Mouse (Mus musculus) right cerebral cortex, postnatal 10 days (tissue): ENCODE measurements around the gene Plcb4.

Experiments
- DNase-seq, 2 experiments: peaks; one replicate each; pipeline ENCODE4 v3.0.0; 2021; ENCODE audit warnings: low spot score in 2 of 2

The Plcb4 gene

DNA sequence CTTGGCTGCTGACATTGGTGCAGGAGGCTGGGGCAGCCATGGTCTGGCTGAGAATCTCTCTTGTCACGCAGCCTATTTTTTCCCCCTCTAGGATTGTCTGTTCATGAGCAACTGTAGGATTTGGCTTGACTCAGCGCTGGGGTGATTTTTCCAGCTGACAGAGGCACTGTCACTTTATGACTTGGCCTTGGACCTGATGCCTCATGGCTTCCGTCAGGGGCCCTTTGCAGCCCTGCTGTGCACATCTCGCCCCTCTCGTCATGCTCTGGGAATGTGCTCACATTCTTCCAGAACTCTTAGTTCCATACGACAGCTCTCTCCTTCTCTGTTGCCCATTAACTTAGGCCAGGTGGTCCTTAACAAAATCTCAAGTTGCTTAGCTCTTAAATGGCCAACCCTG lies 152.0 kb downstream of the Plcb4 start:
- DNase-seq = no peak

DNA sequence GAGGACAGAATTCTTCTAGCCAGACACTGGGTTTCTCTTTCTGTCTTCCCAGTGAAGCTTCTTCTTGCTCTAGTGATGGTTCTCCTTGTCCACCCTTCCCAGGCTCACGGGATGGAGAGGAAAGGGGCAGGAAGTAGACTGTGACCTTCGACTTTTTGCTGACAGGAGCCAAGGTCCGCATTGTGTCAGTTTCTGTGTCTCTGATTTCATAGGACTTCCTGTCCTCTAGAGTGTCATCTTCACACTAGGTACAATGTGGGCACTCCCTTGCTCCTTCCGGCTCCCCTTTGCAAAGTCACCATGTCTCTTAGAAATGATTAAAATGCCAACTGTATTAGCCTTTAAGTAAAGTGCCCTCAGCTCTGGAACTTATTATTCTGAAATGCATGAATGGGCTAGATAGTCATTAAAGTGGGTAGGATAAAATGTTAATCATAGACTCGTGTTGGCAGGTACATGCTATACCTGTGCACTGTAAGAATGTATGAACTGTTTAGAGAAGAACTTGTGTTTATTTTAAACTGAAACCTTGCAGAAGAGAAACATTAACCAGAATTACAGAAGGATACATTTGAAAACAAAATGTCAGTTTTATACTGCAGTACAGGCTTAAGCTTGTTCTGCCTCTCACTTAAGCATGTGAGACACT lies 152.8 kb downstream of the Plcb4 start:
- DNase-seq = no peak

DNA sequence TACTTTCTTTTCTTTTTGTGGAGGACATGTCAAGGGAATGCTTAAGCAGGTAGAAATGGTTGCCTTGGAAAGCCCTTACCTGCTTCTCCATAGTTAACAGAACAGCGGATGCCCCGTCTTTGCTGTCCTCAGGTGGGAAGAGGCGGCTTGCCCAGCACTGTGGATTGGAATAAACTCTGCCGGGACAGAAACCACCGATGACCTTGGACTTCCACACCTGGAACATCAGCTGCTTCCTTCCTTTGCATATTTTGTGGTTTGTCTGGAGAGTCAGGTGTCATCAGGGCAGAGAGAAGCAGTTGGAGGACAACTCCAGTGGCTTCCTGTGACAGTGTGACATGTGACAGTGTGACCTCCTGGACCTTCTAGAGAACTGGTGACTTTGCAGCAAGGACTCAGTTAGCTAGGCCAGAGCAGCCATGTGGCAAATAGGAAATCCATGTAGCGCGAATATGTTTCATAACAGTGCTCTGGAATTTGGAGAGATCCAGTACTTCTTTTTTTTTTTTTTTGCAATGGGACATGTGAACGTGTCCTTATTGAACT lies 154.0 kb downstream of the Plcb4 start:
- no peak for DNase-seq

DNA sequence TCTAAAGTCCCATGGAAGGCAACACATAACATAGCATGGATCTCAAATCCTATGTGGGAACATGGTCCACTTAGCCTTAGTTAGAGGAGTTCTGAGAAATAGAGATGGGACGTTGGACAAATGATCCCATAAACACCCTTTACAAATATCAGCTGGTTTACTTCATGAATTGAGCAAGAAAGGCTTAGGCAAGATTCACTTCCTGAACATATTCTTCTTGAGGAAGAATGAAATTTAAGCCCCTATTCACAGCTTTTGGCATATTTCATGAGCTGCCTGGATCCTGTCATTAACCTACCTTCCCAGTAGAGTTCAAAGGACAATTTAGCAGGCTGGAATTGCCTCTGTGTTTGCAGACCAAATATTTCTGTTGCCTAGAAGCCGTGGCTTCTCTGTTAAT lies 161.9 kb downstream of the Plcb4 start:
- DNase-seq = no peak

DNA sequence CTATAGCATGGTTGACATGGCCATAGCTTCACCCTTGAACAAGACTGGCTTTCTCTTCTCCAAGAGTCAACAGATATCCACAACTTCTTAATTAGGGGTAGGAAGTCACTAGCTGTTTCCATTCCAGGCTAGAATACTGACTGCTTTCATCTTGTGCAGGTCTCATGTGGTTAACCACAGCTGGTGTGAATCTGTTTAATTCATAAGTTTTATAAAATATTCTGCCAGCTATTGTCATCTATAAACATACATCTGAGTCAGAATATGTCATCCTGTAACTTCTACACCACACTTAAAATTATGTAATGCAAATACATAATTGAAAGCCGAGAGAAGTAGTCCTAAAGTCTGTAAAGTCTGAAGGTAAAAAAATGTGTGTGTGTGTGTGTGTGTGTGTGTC lies 164.9 kb downstream of the Plcb4 start:
- DNase-seq = no peak

DNA sequence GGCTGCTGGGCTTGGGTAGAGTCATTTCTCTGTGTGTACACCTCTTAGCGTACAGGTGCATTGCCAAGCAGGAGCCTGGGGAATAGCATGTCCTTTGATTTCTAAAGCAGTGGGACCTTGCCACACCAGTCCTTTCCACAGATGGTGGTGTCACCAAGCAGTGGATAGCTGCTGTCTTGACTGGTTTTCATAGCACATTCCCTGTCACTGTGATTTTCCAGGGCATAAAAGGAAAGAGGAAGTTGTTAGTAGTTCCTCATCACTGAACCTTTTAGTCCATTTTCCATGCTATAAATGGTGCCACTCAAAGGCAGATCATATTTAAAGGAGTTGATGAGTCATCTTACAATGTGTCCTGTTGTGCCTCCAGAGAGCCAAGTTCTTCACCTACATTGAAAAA lies 165.9 kb downstream of the Plcb4 start:
- no peak for DNase-seq

DNA sequence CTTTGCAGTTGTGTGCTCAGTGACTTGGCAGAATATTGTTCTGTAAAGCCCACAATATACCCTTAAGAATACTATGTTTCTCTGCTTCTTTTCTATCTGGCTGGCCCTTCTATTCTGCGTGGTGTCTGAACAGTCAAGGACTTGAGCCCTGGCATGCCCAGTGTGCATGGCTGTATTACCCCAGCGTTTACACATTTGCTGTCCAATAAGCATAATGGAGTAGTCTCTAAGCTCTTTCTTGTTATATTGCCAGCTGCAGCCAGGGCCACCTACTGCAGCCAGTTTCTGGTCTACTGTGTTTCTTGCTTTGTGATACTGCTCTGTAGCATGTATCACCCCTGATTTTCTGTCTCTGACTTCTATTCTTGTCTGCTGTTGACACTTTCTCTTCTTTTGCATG lies 166.8 kb downstream of the Plcb4 start:
- no peak for DNase-seq

DNA sequence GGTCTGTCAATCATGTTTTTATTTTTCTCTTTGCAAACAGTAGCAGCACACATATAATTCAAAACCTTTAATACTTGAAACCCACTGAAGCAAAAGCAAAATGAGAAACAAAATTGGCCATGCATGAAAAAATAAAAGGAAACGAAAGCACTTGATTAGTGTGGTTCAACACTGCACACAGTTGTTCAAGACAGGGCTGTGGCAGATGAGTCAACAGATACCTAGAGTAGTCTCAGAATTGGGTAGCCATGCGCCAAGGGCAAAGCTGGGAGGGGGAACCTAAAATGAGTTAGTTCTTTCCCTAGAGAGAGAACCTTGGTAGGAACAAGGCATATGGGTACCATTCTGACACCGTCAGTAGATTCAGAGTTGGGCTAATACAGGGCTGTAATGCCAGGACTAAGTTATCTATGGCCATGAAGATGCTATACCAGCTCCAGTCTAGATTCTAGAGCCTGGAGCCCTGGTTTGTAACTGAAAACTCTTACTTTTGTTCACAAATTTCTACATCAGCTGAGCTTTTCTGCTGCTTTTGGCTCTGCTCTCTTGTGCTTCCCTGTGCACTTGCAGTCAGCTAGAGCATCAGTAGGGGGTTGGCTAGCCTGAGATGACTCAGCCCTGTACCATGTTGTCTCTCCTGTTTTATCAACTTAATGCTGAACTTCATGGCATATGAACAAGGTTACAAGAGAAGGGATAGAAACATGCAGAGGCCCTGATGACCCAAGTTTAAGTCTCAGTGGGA lies 168.0 kb downstream of the Plcb4 start:
- DNase-seq = no peak

DNA sequence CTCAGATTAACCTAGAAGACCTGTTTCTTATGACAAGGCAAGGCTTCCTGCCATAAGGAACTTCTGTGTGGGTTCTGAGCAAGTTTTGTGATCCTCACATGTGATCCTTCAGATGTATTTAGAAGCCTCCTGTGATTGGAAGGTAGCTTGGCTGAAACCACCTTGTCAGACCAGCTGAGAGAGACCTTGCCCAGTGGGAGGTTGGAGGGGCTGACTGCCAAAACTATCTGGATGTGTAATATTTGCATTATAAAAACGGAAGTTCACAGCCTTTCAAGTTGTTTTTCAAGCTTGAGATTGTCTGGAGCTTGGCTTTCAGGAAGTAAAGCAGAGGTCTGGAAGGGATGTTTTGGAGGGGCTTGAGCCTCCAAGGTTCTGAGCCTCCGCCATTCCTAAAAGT lies 169.6 kb downstream of the Plcb4 start:
- no peak for DNase-seq

DNA sequence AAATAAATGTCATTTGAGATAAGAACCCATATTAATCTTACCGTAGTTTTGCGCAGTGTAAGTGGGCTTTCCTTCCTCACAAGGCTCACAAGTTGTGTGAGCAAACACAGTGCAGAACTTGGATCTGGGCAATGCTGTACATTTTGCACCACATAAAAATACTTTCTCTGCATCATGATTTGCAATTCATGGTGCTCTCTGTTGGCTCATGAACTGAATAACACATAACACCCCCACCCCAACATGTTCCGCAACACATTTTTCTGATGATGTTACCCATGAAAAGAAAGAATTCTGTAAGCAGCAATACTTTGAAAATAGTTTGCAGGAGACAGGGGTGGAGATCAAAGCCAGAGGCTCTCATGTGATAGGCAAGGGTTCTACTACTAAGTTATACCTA lies 174.9 kb downstream of the Plcb4 start:
- DNase-seq = no peak

DNA sequence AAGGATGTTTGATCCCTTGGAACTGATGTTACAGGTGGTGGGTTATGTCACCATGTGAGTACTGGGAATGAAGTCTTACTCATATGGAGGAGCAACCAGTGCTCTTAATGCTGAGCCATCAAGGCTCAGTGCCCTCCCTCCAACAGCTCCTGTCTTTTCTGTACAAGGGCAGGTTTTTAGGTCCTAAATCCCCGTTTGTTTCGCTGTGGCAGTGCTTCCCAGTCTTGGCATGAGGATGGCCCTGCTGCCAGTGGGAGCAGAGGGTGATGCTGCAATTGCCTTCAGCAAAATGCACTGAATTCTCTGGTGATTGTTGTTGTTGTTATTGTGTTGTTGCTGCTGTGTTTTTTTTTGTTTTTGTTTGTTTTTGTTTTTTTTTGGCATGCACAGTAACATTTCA lies 175.6 kb downstream of the Plcb4 start:
- no peak for DNase-seq

DNA sequence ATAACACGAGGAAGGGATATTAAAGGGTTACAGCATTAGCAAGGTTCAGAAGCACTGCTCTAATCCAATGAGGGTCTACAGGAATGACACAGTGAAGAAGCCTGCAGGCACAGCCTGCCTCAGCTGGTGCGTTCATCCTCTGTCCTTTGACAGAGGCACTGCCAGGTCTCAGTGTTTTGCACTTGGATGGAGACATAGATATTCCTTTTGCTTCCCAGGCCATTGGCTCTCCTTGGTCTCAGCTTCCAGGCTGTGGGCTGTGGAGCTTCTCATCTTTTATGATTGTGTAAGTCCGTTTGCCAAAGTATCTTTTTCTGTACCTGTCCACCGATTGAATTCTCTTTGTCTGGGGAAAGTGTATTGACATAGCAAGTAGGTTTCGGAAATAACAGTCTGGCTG lies 177.1 kb downstream of the Plcb4 start:
- DNase-seq = no peak

DNA sequence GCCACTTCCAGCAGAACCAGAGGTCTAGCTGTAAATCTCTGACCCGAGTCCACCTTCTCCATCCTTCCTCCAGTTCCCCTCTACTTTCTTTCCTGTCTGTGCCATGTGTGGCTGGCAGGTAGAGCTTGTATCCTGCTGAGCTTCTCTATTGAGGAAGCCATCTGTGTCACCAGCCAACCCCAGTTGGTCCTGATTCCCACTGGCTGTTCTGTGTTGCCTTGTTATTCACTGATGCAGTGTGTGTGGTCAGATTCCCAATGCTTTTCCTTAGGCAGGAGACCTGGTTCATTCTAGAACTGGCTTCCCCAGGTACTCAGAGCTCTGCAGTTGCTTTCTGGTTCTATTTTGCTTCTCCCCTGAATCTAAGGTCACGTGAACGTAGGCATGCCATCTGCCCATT lies 177.6 kb downstream of the Plcb4 start:
- no peak for DNase-seq

DNA sequence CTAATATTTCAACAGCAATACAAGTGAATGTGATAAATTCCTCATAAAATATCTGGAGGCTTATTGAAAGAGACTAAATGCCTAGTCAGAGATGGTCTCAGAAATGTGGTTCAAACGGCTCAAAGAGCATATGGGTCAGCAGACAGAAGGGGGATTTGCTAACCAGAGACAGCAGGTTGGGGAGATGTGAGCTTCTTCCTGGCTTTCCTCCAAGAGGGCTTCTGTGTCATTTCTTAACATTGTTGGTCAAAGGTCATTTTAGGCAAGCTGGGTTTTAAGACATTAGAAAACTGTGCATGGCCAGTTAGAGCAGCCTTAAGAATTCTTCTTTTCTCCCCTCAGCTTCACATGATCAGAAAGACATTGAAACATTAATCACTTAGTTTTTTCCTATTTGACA lies 178.9 kb downstream of the Plcb4 start:
- no peak for DNase-seq

DNA sequence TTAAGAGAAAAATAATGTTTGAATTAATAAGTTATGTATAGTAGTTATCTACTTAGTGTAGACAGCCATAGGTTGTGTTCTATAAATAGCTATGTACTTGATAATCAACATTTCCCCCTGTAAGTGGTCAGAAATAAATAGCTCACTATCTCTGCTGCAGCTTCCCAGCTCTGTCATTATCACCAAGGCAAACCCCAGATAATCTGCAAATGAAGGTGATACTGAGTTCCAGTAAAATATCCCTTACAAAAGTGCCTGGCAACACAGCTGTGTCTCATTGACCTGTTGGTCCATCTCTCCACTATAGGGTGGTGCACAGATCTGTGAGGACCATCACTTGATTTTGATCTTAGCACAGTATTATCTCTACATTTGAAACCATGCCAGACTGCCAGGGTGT lies 179.3 kb downstream of the Plcb4 start:
- no peak for DNase-seq

DNA sequence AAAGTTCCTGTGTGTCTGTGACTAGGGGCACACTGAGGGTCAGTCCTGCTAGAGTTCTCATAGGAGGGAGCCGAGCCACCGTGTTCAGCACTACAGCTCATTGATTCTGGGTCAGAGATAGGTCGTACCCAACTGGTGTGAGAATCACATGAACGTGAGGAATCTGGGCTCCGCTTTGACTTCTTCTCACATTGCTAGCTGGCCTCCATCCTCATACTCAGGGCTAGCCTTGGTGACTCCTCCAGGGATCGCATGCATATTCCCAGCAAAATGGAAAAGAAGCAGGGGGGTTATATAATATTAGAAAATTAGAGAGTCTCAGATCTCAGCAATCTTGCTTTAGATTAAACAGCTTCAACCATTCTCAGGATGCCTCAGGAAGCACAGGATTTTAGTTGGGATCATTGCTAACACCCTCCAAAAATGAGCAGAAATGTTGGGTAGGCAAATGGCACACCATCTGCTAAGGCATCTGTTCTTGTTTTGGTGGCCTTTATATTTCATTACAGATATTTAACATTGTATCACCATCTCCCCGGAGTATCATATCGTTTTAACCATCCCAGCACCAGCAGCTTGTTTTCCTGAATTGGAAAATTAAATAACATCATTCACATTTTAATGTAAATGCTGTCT lies 180.0 kb downstream of the Plcb4 start:
- DNase-seq = peak in 1 of 2 experiments; percentile 28

DNA sequence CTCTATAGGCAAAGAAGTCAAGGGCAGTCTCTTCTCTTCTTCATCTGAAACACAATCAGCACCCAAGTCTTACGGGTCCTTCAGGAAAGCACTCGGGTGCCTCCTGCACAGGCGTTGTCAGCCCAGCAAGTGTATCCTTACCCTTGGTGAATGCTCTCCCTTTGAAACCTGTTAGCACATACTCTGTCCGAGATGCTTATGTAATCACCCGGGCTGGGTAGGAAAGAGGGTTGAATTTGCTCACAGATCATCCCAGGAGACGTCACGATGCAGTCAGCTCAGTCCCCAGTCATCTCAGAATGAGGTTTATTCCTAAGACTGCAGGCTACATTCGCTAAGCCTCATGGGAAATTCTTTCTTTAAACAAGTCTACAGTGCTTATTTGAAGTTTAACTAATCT lies 184.9 kb downstream of the Plcb4 start:
- no peak for DNase-seq

DNA sequence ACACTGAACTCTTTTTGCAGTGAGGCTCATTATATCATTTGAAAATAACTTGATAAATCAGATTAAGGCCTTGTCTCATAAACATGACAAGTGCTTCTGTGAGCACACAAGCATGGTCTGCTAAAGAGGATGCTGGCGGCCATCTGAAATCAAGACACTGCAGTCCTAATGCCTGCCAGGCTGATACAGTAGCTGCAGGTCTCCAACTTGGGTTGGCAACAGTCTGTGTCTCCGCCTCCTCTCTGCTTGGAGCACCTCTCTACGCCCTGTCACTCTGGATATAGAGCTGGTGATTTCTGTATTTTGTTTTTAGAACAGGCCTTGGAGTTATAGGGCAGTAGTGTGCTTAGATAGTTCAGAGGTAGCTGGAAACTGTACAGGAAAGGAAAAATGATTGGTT lies 188.1 kb downstream of the Plcb4 start:
- DNase-seq = no peak

DNA sequence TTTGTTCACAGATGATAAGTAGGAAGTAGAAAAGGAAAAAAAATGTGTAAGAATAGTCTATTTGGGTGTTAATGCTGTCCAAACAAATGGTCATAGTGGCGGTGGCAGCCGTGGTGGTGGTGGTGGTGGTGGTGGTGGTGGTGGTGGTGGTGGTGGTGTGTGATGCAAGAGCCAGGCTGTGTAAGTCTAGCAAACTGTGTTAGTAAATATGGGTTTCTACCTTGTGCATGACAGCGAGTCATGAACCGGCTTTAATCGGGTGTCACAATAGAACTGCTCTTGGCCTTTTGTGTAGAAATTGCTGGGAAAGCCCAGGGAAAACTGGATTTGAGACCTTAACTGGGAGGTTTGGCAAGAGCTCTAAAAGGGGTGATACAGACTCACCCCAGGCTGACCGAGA lies 188.9 kb downstream of the Plcb4 start:
- no peak for DNase-seq

DNA sequence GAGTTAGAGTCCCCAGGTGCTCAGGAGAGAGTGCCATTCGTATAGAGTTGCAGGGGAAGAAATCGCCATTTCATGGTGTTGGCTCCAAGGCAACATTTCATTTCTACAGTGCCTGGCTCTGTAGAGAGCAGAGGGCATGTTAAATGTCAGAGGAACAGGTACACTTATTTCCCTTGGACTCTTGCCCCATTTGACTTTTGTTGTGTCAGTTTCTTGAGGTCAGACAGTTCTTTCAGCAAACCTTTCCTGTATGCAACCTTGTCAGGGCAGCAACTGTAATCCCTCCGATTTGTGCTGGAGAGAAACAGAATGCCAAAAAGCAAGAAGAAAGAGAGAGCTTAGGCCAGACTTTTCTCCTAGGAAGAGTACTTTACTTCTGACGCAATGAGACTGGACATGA lies 189.4 kb downstream of the Plcb4 start:
- no peak for DNase-seq

DNA sequence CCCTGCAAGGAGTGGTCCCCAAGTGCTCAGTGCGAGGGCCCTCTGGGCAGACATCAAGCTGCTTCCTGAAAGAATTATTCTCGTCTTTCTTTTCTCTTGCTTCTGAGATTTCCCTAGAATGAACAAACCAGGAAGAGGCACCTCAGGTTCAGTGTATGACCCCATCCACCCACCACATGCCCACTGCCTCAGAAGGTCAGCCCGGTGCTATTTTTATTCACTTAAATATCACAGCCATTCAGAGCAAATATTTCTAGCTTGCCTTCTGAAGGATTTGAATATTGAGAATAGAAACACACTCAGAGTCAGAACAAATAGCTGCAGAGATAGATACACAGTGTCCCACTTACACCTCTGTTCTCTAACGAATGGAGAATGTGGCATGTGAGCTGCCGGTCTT lies 193.2 kb downstream of the Plcb4 start:
- no peak for DNase-seq

DNA sequence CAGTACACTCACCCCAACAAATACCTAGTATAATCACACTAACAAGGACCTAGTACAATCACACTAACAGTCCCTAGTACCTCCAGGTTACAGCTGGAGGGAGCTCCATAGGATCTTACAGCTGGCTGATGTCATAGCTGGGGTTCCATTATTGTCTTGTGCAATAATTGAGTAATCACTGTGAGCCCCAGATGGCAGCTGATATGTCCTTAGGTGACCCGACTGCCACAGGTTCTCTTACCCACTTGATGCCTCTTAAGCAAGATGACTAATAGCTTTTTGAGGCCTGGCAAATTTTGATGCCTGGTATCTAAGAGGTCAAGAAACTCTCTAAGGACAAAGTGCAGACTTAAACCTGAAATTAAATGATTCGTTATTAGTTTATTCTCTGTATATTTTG lies 194.3 kb downstream of the Plcb4 start:
- DNase-seq = no peak

DNA sequence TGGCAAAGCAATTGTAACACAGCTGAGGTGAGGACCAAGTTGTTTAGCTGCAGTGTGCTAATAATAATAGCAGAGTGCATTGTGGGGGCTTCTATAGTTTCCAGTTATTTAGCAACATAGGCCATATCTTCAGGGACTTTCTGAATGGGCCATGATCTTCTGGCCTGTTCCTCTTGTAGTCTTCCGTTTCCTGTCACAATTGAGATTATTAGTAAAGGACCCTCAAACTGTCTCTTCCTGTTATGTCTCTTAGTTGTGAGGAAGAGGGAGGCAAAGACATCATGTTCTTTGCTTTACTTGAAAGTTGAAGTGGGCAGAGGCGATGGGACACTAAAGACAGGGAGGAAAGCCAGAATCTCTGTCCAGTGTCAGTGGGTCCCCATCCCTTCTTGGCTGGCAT lies 195.2 kb downstream of the Plcb4 start:
- DNase-seq = no peak
